Mouse (Mus musculus) heart, postnatal 0 days (tissue): ENCODE measurements around the gene Slc26a10.

ENCODE experiments used
- CTCF ChIP-seq: IDR thresholded peaks from 2 replicates; pipeline ENCODE4 v1.5.1; 2016; ENCODE audit warnings: antibody characterized with exemption, control low read depth, low read depth
- EP300 ChIP-seq: IDR thresholded peaks from 2 replicates; pipeline ENCODE4 v1.6.1; 2016; ENCODE audit warnings: antibody characterized with exemption, low read depth

DNA sequence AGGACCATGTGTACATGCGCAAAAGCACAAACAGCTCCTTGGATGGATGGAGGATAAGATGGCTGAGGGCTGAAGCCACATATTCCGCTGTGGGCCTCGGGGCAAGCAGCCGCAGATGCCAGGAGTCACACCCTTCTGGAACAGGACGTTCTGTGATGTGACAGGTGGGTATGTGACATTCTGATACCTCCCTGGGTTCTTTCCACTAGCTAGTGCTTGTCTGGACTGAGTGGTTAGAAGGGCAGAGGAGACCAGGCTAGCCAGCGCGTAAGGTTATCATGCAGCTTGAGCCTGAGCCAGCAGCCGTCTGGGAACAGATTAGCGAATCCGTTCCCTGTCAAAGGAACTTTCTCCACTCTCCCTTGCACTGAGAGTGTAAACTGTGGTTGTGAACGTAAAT, 39.5 kb downstream of the Slc26a10 start:
- no peak for TF ChIP-seq CTCF
- TF ChIP-seq EP300: no peak
